In the genomic region with DNA sequence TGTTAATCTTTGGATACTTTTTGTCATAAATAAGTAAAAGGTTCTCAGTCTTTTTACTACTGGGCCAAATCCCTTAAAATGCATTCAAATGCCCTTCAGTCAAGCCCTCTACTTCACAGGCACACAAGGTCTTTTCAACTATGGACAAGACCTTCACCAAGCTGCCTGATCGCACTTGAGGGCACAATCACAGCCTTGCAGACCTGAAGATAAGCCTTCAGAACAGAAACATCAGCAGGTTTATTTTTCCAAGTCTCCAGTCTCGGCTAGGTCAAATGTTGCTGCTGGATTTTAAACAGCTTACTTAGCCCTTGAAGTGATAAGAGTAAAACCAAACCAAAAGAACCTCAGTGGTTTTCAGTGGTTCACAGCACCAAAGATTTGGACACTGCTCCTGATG, we compare ENCODE assay signal across 8 mouse cellular contexts. TPM values are rescaled to one million over a fixed set of nuclear protein-coding genes. Genes with fewer than 3 reads are reported as not detected.
DNase-seq lines count a peak whose midpoint lies in the region; ATAC-seq and TF ChIP-seq lines count a peak whose summit lies in the region.

No protein-coding gene starts in this region.

- H3K9ac ChIP-seq in heart, embryonic 11.5 days (ENCODE audit: low read depth, low read length): peak overlapping the region; percentile 89; the same call in 1 of the 2 replicates
- peak overlapping the region; percentile 99 for H3K9ac ChIP-seq in forebrain, embryonic 12.5 days
- H3K9ac ChIP-seq in liver, embryonic 13.5 days: peak overlapping the region; percentile 96

- peak overlapping the region; percentile 51; the same call in 1 of the 2 replicates for H3K27ac ChIP-seq in heart, embryonic 11.5 days (ENCODE audit: low read depth, low read length)
- H3K27ac ChIP-seq in forebrain, embryonic 12.5 days: no peak overlapping the region
- H3K27ac ChIP-seq in liver, embryonic 13.5 days: no peak overlapping the region

- H3K36me3 ChIP-seq in heart, embryonic 11.5 days (ENCODE audit: control insufficient read depth, insufficient read depth, low read length): no peaks in the 10 kb centered on the region
- peaks cover 4% of the 10 kb centered on the region for H3K36me3 ChIP-seq in C2C12 (ENCODE audit: control insufficient read depth, insufficient read depth)
- no peaks in the 10 kb centered on the region for H3K36me3 ChIP-seq in forebrain, embryonic 12.5 days (replicated peaks)
- H3K36me3 ChIP-seq in liver, embryonic 13.5 days: no peaks in the 10 kb centered on the region

- H3K4me2 ChIP-seq in heart, embryonic 11.5 days: peak overlapping the region; percentile 96
- H3K4me2 ChIP-seq in forebrain, embryonic 12.5 days: peak overlapping the region; percentile 71
- H3K4me2 ChIP-seq in liver, embryonic 13.5 days: peak overlapping the region; percentile 86

- no peak for ATAC-seq in heart, embryonic 11.5 days (replicated peaks; ENCODE audit: insufficient number of reproducible peaks, low FRiP score, low TSS enrichment)
- no peak for ATAC-seq in forebrain, embryonic 12.5 days (ENCODE audit: low FRiP score)
- ATAC-seq in liver, embryonic 13.5 days (ENCODE audit: low read depth): no peak

- H3ac ChIP-seq in C2C12 (ENCODE audit: control insufficient read depth, insufficient read length, low read depth): peak overlapping the region; percentile 15

- intact Hi-C loops in heart, postnatal 25 days (cut with DNase I): no loop called here

- WGBS in heart, embryonic 11.5 days (ENCODE audit: insufficient replicate concordance): 4% methylated on average over 2 of the region's 2 CpGs
- 21% methylated on average over 2 of the region's 2 CpGs for WGBS in forebrain, embryonic 12.5 days
- 9% methylated on average over 2 of the region's 2 CpGs for WGBS in liver, embryonic 13.5 days (ENCODE audit: insufficient replicate concordance)

- TF ChIP-seq CTCF in C2C12 (IDR thresholded peaks at IDR 0.05; ENCODE audit: control insufficient read depth, insufficient read depth, insufficient read length): no peak

- H3K79me3 ChIP-seq in C2C12 (ENCODE audit: low read depth): peaks cover 66% of the 10 kb centered on the region

- peak overlapping the region; percentile 68 for H3K4me3 ChIP-seq in heart, embryonic 11.5 days (ENCODE audit: low read depth, low read length)
- no peak overlapping the region for H3K4me3 ChIP-seq in C2C12 (ENCODE audit: insufficient read depth, poor library complexity, severe bottlenecking)
- peak overlapping the region; percentile 98 for H3K4me3 ChIP-seq in forebrain, embryonic 12.5 days (replicated peaks)
- peak overlapping the region; percentile 91 for H3K4me3 ChIP-seq in liver, embryonic 13.5 days (replicated peaks)

- H3K79me2 ChIP-seq in C2C12 (ENCODE audit: control insufficient read depth, insufficient read depth): peaks cover 70% of the 10 kb centered on the region

- no peak for DNase-seq in heart, postnatal 25 days (ENCODE audit: low spot score)
- no peak for DNase-seq in liver, embryonic 13.5 days
- no peak for DNase-seq in thymus, postnatal 36 days
- DNase-seq in cerebellum, adult 9-10 months: no peak
- no peak for DNase-seq in cerebellum, adult 8-10 months

- H3K27me3 ChIP-seq in heart, embryonic 11.5 days (ENCODE audit: control insufficient read depth, insufficient read depth, low read length): no peaks in the 10 kb centered on the region
- no peaks in the 10 kb centered on the region for H3K27me3 ChIP-seq in C2C12 (ENCODE audit: control insufficient read depth, insufficient read depth, insufficient read length)
- no peaks in the 10 kb centered on the region for H3K27me3 ChIP-seq in forebrain, embryonic 12.5 days
- no peaks in the 10 kb centered on the region for H3K27me3 ChIP-seq in liver, embryonic 13.5 days

- no peaks in the 10 kb centered on the region for H3K9me3 ChIP-seq in heart, embryonic 11.5 days (replicated peaks; ENCODE audit: control insufficient read depth, low read length)
- no peaks in the 10 kb centered on the region for H3K9me3 ChIP-seq in forebrain, embryonic 12.5 days
- no peaks in the 10 kb centered on the region for H3K9me3 ChIP-seq in liver, embryonic 13.5 days (replicated peaks)

- peaks cover 15% of the 10 kb centered on the region; the same call in 1 of the 2 replicates for H3K4me1 ChIP-seq in heart, embryonic 11.5 days (ENCODE audit: control insufficient read depth, insufficient read depth, low read length)
- H3K4me1 ChIP-seq in forebrain, embryonic 12.5 days: peaks cover 22% of the 10 kb centered on the region
- peaks cover 63% of the 10 kb centered on the region for H3K4me1 ChIP-seq in liver, embryonic 13.5 days (replicated peaks)

TF ChIP-seq in C2C12, 6 proteins besides CTCF, POLR2A, EP300 and RAD21:
- TF ChIP-seq USF1 (IDR thresholded peaks at IDR 0.05; ENCODE audit: low read depth) (no peak), MAX (IDR thresholded peaks at IDR 0.05) (no peak), MYOG (IDR thresholded peaks at IDR 0.05; ENCODE audit: control insufficient read depth, extremely low read depth, insufficient read length) (no peak), MYOD1 (IDR thresholded peaks at IDR 0.05; ENCODE audit: control insufficient read depth, insufficient read length, low read depth) (no peak), FOSL1 (IDR thresholded peaks at IDR 0.05; ENCODE audit: insufficient read depth, low read length, poor library complexity, severe bottlenecking) (no peak), CEBPB (IDR thresholded peaks at IDR 0.05; ENCODE audit: low read depth) (no peak)

RNA-seq across cellular contexts. Expression of gene Raf1, which starts 2.1 kb away (rescaled TPM):
- 96.3 and 107 TPM in 2 replicates for polyA plus RNA-seq in heart, embryonic 11.5 days (2014; fragmentation: Nextera tagmentation; extraction: Ambion mirVana)
- 100 to 1,000 TPM in 1 of 2 experiments, 10 to 100 TPM in 1; 98.8 to 100 TPM for total RNA-seq in heart, postnatal 25 days (2021)
- polyA plus RNA-seq in C2C12 (2012; fragmentation: generic; extraction: Trizol): 61.8 TPM
- 155 and 156 TPM in 2 replicates for polyA plus RNA-seq in forebrain, embryonic 12.5 days (2016; fragmentation: Nextera tagmentation; extraction: Ambion mirVana)
- polyA plus RNA-seq in liver, embryonic 13.5 days (2015; fragmentation: Nextera tagmentation; extraction: Ambion mirVana): 32.8 and 38.3 TPM in 2 replicates
